Mouse (Mus musculus) kidney, adult 2 months (tissue): ENCODE measurements around the gene Il34. TPM values are rescaled to one million over a fixed set of nuclear protein-coding genes. Genes with fewer than 3 reads are reported as not detected.

ENCODE experiments used
- DNase-seq: peaks from one replicate; pipeline ENCODE4 v3.0.0; 2021
- H3K27ac ChIP-seq: fragments of 200-500 bp; 2 replicates; pipeline ENCODE4 v1.5.1; 2012; ENCODE audit warnings: low read depth, low read length, control low read depth, inconsistent platforms; ENCODE audit not compliant: insufficient read depth
- H3K27me3 ChIP-seq: fragments of 200-500 bp; replicated peaks from 2 replicates; pipeline ENCODE4 v1.6.1; 2012; ENCODE audit warnings: mild to moderate bottlenecking, moderate library complexity, low read length, inconsistent platforms; ENCODE audit not compliant: control insufficient read depth, insufficient read depth
- H3K36me3 ChIP-seq: fragments of 200-500 bp; 2 replicates; pipeline ENCODE4 v1.6.1; 2012; ENCODE audit warnings: mild to moderate bottlenecking, moderate library complexity, low read length, inconsistent platforms; ENCODE audit not compliant: control insufficient read depth, insufficient read depth
- H3K4me1 ChIP-seq: fragments of 200-500 bp; 2 replicates; pipeline ENCODE4 v1.6.1; 2011; ENCODE audit warnings: low read length; ENCODE audit not compliant: control insufficient read depth, insufficient read depth
- H3K4me3 ChIP-seq: fragments of 200-500 bp; 2 replicates; pipeline ENCODE4 v1.5.1; 2011; ENCODE audit warnings: mild to moderate bottlenecking, low read depth, low read length, control low read depth; ENCODE audit not compliant: insufficient read depth
- CTCF ChIP-seq: fragments of 200-500 bp; conservative IDR thresholded peaks from 2 replicates; pipeline ENCODE4 v1.5.1; 2011; ENCODE audit warnings: low read depth, mild to moderate bottlenecking, control low read depth, low read length, moderate library complexity, mixed read lengths; ENCODE audit not compliant: insufficient read depth, insufficient read length
- POLR2A ChIP-seq: fragments of 200-500 bp; IDR thresholded peaks from one replicate; pipeline ENCODE4 v1.6.1; 2011; ENCODE audit warnings: low read depth, low read length, control low read depth
- WGBS: fragments of 180-500 bp; shearing (Covaris S2); methylation state at CpG from one replicate; pipeline ENCODE4 v1.1.7; 2018; 5-methylcytosine and 5-hydroxymethylcytosine counted together
- polyA plus RNA-seq: library from polyadenylated mRNA; depleted of rRNA; stranded (reverse); fragments of >200 nt; gene quantifications from 2 replicates; pipeline ENCODE4 v1.2.3, GENCODE M21; 2012

Gene Il34
- polyA plus RNA-seq, 1 experiment: 21.8 TPM

- Histone ChIP-seq H3K36me3 (peaks cover 14% of the 10 kb centered on the region), H3K4me1 (peaks cover 8% of the 10 kb centered on the region; the same call in 1 of the 2 replicates), H3K27ac (no peak overlapping the region), H3K4me3 (no peak overlapping the region), H3K27me3 (no peaks in the 10 kb centered on the region)
- TF ChIP-seq POLR2A: no peak
- TF ChIP-seq CTCF: no peak
- 67% methylated on average over 5 of the region's 5 CpGs for WGBS
- DNase-seq: no peak
Observed at GRCm38 (mm10) chr8:110843207-110843606, 37.5 kb upstream of the Il34 start.

GRCm38 (mm10) chr8:110842012-110842574 lies 36.4 kb upstream of the Il34 start:
- WGBS: 84% methylated on average over 3 of the region's 3 CpGs
- Histone ChIP-seq H3K4me3 (no peak overlapping the region), H3K27ac (no peak overlapping the region), H3K27me3 (no peaks in the 10 kb centered on the region), H3K4me1 (peaks cover 3% of the 10 kb centered on the region; the same call in 1 of the 2 replicates), H3K36me3 (peaks cover 18% of the 10 kb centered on the region)
- no peak for TF ChIP-seq CTCF
- TF ChIP-seq POLR2A: no peak
- DNase-seq: no peak

GRCm38 (mm10) chr8:110831956-110832355 lies 26.2 kb upstream of the Il34 start:
- Histone ChIP-seq H3K36me3 (peaks cover 2% of the 10 kb centered on the region; the same call in 1 of the 2 replicates), H3K4me3 (no peak overlapping the region), H3K4me1 (no peaks in the 10 kb centered on the region), H3K27ac (no peak overlapping the region), H3K27me3 (no peaks in the 10 kb centered on the region)
- DNase-seq: peak; percentile 46
- no peak for TF ChIP-seq CTCF
- no peak for TF ChIP-seq POLR2A
- 61% methylated on average over 3 of the region's 3 CpGs for WGBS

GRCm38 (mm10) chr8:110828511-110828910 lies 22.8 kb upstream of the Il34 start:
- Histone ChIP-seq H3K4me3 (no peak overlapping the region), H3K27me3 (no peaks in the 10 kb centered on the region), H3K4me1 (no peaks in the 10 kb centered on the region), H3K36me3 (peaks cover 11% of the 10 kb centered on the region), H3K27ac (no peak overlapping the region)
- DNase-seq: no peak
- 67% methylated on average over 3 of the region's 3 CpGs for WGBS
- TF ChIP-seq POLR2A: no peak
- TF ChIP-seq CTCF: no peak

- H3K4me3 ChIP-seq: no peak overlapping the region
- peaks cover 24% of the 10 kb centered on the region for H3K36me3 ChIP-seq
- no peak overlapping the region for H3K27ac ChIP-seq
- H3K4me1 ChIP-seq: no peaks in the 10 kb centered on the region
- TF ChIP-seq POLR2A (no peak), CTCF (no peak)
- 71% methylated on average over 1 of the region's 1 CpGs for WGBS
- no peak for DNase-seq
- no peaks in the 10 kb centered on the region for H3K27me3 ChIP-seq
Observed at GRCm38 (mm10) chr8:110824861-110825260, 19.1 kb upstream of the Il34 start.

- WGBS: 73% methylated on average over 3 of the region's 3 CpGs
- no peak for DNase-seq
- Histone ChIP-seq H3K4me1 (no peaks in the 10 kb centered on the region), H3K4me3 (no peak overlapping the region), H3K27me3 (no peaks in the 10 kb centered on the region), H3K36me3 (peaks cover 27% of the 10 kb centered on the region), H3K27ac (no peak overlapping the region)
- TF ChIP-seq CTCF (no peak), POLR2A (no peak)
Observed at GRCm38 (mm10) chr8:110821960-110822359, 16.2 kb upstream of the Il34 start.

- peaks cover 27% of the 10 kb centered on the region for H3K36me3 ChIP-seq
- WGBS: 91% methylated on average over 2 of the region's 2 CpGs
- no peaks in the 10 kb centered on the region for H3K4me1 ChIP-seq
- no peak for TF ChIP-seq CTCF
- no peak for TF ChIP-seq POLR2A
- H3K4me3 ChIP-seq: no peak overlapping the region
- no peak for DNase-seq
- no peaks in the 10 kb centered on the region for H3K27me3 ChIP-seq
- H3K27ac ChIP-seq: no peak overlapping the region
Observed at GRCm38 (mm10) chr8:110820257-110820656, 14.5 kb upstream of the Il34 start.
